Mouse (Mus musculus) limb, embryonic 14.5 days (tissue): ENCODE data around the gene Spop. TPM values are rescaled to one million over a fixed set of nuclear protein-coding genes. Genes with fewer than 3 reads are reported as not detected.

Source experiments
- ATAC-seq: fragments of 200-750 bp; cut with Nextera tagmentation; 2 replicates; pipeline ENCODE4 v1.8.0; 2017; ENCODE audit warnings: low read depth, moderate number of reproducible peaks, moderate TSS enrichment; ENCODE audit not compliant: low FRiP score
- DNase-seq: peaks from one replicate; pipeline ENCODE4 v3.0.0-alpha.2; 2015; ENCODE audit warnings: low spot score
- H3K27ac ChIP-seq: fragments of 300-500 bp; sonication (generic); replicated peaks from 2 replicates; pipeline ENCODE4 v1.5.1; 2014; ENCODE audit warnings: low read depth, mild to moderate bottlenecking, low read length, moderate library complexity, mixed read lengths
- H3K27me3 ChIP-seq: fragments of 300-500 bp; sonication (generic); 2 replicates; pipeline ENCODE4 v1.6.1; 2014; ENCODE audit warnings: low read length, mixed read lengths; ENCODE audit not compliant: control insufficient read depth, insufficient read depth
- H3K36me3 ChIP-seq: fragments of 300-500 bp; sonication (generic); 2 replicates; pipeline ENCODE4 v1.6.1; 2014; ENCODE audit warnings: mild to moderate bottlenecking, low read length, moderate library complexity, mixed read lengths; ENCODE audit not compliant: control insufficient read depth, insufficient read depth
- H3K4me1 ChIP-seq: fragments of 300-500 bp; sonication (generic); 2 replicates; pipeline ENCODE4 v1.6.1; 2014; ENCODE audit warnings: antibody characterized with exemption, low read length, mixed read lengths; ENCODE audit not compliant: control insufficient read depth, insufficient read depth
- H3K4me2 ChIP-seq: fragments of 300-500 bp; sonication (generic); replicated peaks from 2 replicates; pipeline ENCODE4 v1.6.1; 2014; ENCODE audit warnings: low read depth, mild to moderate bottlenecking, low read length, moderate library complexity; ENCODE audit not compliant: severe bottlenecking
- H3K4me3 ChIP-seq: fragments of 300-500 bp; sonication (generic); replicated peaks from 2 replicates; pipeline ENCODE4 v1.5.1; 2014; ENCODE audit warnings: low read length
- H3K9ac ChIP-seq: fragments of 300-500 bp; sonication (generic); 2 replicates; pipeline ENCODE4 v1.6.1; 2014; ENCODE audit warnings: mild to moderate bottlenecking, low read depth, low read length, moderate library complexity; ENCODE audit not compliant: severe bottlenecking
- H3K9me3 ChIP-seq: fragments of 300-500 bp; sonication (generic); 2 replicates; pipeline ENCODE4 v1.6.1; 2016; ENCODE audit warnings: low read length; ENCODE audit not compliant: control insufficient read depth
- POLR2A ChIP-seq: fragments of 200-500 bp; IDR thresholded peaks from 2 replicates; pipeline ENCODE4 v1.8.0; 2012; ENCODE audit warnings: inconsistent platforms, mild to moderate bottlenecking, moderate library complexity, borderline replicate concordance; ENCODE audit not compliant: insufficient read depth, insufficient read length; ENCODE audit errors: extremely low read depth
- WGBS: fragments of 180-500 bp; shearing (Covaris S2); extraction: QIAGEN DNeasy Blood & Tissue Kit; methylation state at CpG from one replicate; pipeline ENCODE4 v1.1.7; 2014; 5-methylcytosine and 5-hydroxymethylcytosine counted together
- polyA plus RNA-seq, 2 experiments: library from polyadenylated mRNA; depleted of rRNA in 1 of 2; stranded (reverse) in 1 of 2; unstranded in 1 of 2; fragments of >200 nt; fragmentation: Nextera tagmentation in 1 of 2; extraction: Ambion mirVana in 1 of 2; gene quantifications; 2 replicates each; pipeline versions ENCODE4 v1.2.1 to v1.2.3; 2012 to 2014

The Spop gene
- polyA plus RNA-seq, 2 experiments: 51.3 to 92.7 TPM

GRCm38 (mm10) chr11:95384319-95384972 lies 29.4 kb upstream of the Spop start, which contains the start of gene Slc35b1:
Gene Slc35b1, plus strand, starts transcription at chr11:95384692.
- Histone ChIP-seq H3K27me3 (no peaks in the 10 kb centered on the region), H3K27ac (peak within 1 kb of the TSS; percentile 92), H3K4me2 (peak within 1 kb of the TSS; percentile 57), H3K9me3 (no peaks in the 10 kb centered on the region), H3K4me3 (peak within 1 kb of the TSS; percentile 66), H3K36me3 (peaks cover 55% of the 10 kb centered on the region), H3K9ac (peak within 1 kb of the TSS; percentile 86), H3K4me1 (no peaks in the 10 kb centered on the region)
- 0 out of 2 replicates have a peak, but pooled peaks have one; percentile 71 for TF ChIP-seq POLR2A
- WGBS: under 1% methylated on average over 42 of the region's 42 CpGs
- DNase-seq (peak; percentile 99), ATAC-seq (peak; percentile 98)

- WGBS: 0% methylated on average over 14 of the region's 14 CpGs
- no peaks in the 10 kb centered on the region for H3K9me3 ChIP-seq
- TF ChIP-seq POLR2A: no peak
- peak overlapping the region; percentile 57 for H3K4me2 ChIP-seq
- no peaks in the 10 kb centered on the region for H3K4me1 ChIP-seq
- H3K9ac ChIP-seq: peak overlapping the region; percentile 86
- no peaks in the 10 kb centered on the region for H3K27me3 ChIP-seq
- ATAC-seq (no peak), DNase-seq (no peak)
- peak overlapping the region; percentile 92 for H3K27ac ChIP-seq
- peak overlapping the region; percentile 66 for H3K4me3 ChIP-seq
- H3K36me3 ChIP-seq: peaks cover 54% of the 10 kb centered on the region
These were observed 28.9 kb upstream of the Spop start for GRCm38 (mm10) chr11:95384973-95385320.

GRCm38 (mm10) chr11:95387354-95387753 lies 26.5 kb upstream of the Spop start:
- DNase-seq (no peak), ATAC-seq (no peak)
- no peak overlapping the region for H3K27ac ChIP-seq
- no peaks in the 10 kb centered on the region for H3K9me3 ChIP-seq
- H3K4me3 ChIP-seq: no peak overlapping the region
- H3K27me3 ChIP-seq: no peaks in the 10 kb centered on the region
- peaks cover 4% of the 10 kb centered on the region; the same call in 1 of the 2 replicates for H3K4me1 ChIP-seq
- H3K9ac ChIP-seq: no peak overlapping the region
- H3K4me2 ChIP-seq: no peak overlapping the region
- peaks cover 56% of the 10 kb centered on the region for H3K36me3 ChIP-seq
- 89% methylated on average over 7 of the region's 7 CpGs for WGBS
- no peak for TF ChIP-seq POLR2A

GRCm38 (mm10) chr11:95389006-95389405 lies 24.9 kb upstream of the Spop start:
- WGBS: 69% methylated on average over 3 of the region's 3 CpGs

GRCm38 (mm10) chr11:95390420-95390819 lies 23.5 kb upstream of the Spop start:
- ATAC-seq (no peak), DNase-seq (no peak)
- no peak for TF ChIP-seq POLR2A
- 94% methylated on average over 6 of the region's 6 CpGs for WGBS
- Histone ChIP-seq H3K27ac (no peak overlapping the region), H3K36me3 (peaks cover 58% of the 10 kb centered on the region), H3K4me3 (no peak overlapping the region), H3K4me1 (peaks cover 10% of the 10 kb centered on the region; the same call in 1 of the 2 replicates), H3K9ac (no peak overlapping the region), H3K4me2 (no peak overlapping the region), H3K27me3 (no peaks in the 10 kb centered on the region), H3K9me3 (no peaks in the 10 kb centered on the region)

More at GRCm38 (mm10) chr11:95389006-95389405, 24.9 kb upstream of the Spop start:
- no peak overlapping the region for H3K4me3 ChIP-seq
- TF ChIP-seq POLR2A: no peak
- H3K4me1 ChIP-seq: peaks cover 6% of the 10 kb centered on the region; the same call in 1 of the 2 replicates
- ATAC-seq (no peak), DNase-seq (no peak)
- H3K9me3 ChIP-seq: no peaks in the 10 kb centered on the region
- no peak overlapping the region for H3K9ac ChIP-seq
- no peak overlapping the region for H3K27ac ChIP-seq
- peaks cover 58% of the 10 kb centered on the region for H3K36me3 ChIP-seq
- no peaks in the 10 kb centered on the region for H3K27me3 ChIP-seq
- H3K4me2 ChIP-seq: no peak overlapping the region
